Mouse (Mus musculus) cerebellum, adult 2 months (tissue): ENCODE measurements around the gene Lrrk2.

Experiments used
- CTCF ChIP-seq: fragments of 200-500 bp; IDR thresholded peaks from 2 replicates; pipeline ENCODE4 v1.5.1; 2011; ENCODE audit warnings: low read depth, mild to moderate bottlenecking, control low read depth, low read length, moderate library complexity, borderline replicate concordance; ENCODE audit not compliant: insufficient read depth
- POLR2A ChIP-seq: fragments of 200-500 bp; IDR thresholded peaks from 2 replicates; pipeline ENCODE4 v1.6.1; 2011; ENCODE audit warnings: low read length, control low read depth, borderline replicate concordance; ENCODE audit not compliant: insufficient read depth

DNA sequence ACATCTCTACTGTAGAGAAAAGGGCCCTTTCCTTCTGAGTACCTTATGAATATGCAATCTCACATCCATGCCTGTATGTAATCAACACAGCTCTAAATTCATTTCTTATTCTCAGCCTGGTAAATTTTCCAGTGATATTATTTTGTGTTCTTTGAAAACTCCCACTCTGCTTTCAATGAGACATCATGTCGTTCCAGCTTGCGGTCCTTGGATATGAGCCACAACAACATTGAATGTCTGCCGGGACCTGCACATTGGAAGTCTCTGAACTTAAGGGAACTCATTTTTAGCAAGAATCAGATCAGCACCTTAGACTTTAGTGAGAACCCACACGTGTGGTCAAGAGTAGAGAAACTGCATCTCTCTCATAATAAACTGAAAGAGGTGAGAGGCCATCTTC lies 72.5 kb downstream of the Lrrk2 start:
- TF ChIP-seq POLR2A (no peak), CTCF (no peak)
